Mouse (Mus musculus) embryo, embryonic 10.5 days (tissue): ENCODE measurements around the gene Ccdc177.
"Not testable (repeated sequence)": the region's sequence is repeated elsewhere in the genome, so short reads cannot be mapped to it uniquely, and the experiment has no call there.

Source experiments
- DNase-seq: peaks from one replicate; pipeline ENCODE4 v3.0.0-alpha.2; 2015; ENCODE audit warnings: low spot score

Ccdc177 gene

DNA sequence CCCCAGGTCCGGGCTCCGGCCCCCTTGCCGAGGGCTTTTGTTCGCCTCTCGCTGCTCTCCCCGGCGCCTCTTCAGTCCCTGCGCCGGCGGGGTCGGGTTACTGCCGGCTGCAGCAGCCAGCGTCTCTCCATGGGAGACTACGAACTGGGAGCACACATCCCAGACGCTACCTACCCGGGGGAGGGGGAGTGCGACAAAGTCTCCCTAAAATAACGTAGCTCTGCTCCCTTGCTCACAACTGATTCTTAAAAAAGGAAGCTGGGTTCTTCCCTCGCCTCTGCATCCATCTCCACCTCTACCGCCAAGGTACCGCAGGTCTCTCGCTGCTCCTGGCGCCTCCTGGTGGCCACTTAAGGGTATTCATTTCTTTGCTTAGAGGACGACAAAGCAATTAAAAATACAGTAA, at the start of gene Ccdc177:
Gene Ccdc177 (minus strand): TSS at position 292 of the 406 bp plus-strand sequence.
- peak; percentile 91 for DNase-seq

DNA sequence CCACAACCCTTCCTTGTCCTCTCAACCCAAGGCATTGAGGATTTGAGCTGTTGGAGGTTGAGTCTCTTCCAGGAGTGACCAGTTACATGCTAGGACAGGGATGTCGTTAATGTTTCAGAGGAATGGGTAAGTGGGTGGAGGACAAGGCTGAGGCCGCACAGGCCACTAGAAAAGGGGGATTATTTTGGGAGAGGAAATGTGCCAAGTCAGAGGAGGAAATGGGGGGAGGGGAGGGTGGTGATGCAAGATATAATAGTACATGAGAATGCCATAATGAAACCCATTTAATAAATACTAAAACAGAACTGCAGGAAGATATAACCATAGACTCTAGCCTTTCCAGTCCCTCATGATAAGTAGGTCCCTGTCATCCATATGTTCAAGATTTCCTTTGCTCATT, 49.5 kb upstream of the Ccdc177 start:
- no peak for DNase-seq

DNA sequence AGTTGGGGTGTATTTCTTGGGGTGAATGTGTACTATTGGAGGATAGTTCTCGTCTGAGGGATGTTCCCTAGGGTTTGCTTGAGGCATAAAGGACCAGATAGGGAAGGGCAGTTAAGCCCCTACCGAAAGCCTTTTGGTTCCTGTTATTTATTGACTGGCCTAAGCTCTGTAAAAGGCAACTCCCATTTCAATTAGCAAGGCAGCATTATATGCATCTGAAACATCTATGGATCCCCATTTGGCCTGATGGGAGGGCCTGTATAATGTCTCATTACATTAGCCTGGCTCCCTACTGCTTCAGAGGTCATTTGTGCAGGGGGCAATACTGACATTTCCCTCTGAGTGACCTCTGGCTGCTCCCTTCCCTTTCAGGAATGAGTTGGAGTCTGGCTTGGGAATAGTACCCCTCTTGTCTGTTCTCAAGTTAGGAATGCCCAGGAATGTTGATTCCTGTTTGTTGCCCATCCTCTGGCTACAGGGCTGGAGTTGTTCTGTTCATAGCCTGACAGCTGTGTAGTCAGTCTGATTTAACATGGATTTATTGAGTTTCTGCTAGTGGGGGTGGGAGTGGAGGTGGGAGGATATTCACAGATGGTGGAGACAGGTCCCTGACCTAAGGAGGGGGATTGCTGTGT, 47.1 kb upstream of the Ccdc177 start:
- peak; percentile 61 for DNase-seq

DNA sequence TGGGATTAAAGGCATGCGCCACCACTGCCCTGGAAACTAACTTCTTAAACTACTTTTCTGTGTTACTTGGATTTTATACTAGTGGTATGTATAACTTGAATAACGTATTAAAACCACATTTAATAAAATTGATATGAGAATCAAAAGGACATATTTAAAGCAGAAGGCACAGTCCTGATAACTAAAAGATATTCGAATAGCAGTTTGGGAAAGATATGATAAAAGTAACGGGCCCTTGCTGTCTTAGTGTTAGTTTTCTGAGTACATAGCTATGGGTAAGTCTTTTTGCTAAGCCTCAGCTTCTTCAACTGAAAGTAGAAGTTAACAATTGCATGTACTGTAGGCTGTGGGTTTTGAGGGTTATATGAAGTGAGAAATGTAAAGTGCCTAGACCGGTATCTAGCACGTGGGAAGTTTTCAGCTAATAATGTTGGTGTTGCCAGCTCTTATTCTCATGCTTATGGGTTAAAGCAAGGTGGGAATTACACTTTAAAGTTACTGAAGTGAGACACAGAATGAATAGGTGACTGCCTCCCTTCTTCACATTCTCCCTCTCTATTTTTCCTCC, 44.5 kb upstream of the Ccdc177 start:
- DNase-seq: no peak

DNA sequence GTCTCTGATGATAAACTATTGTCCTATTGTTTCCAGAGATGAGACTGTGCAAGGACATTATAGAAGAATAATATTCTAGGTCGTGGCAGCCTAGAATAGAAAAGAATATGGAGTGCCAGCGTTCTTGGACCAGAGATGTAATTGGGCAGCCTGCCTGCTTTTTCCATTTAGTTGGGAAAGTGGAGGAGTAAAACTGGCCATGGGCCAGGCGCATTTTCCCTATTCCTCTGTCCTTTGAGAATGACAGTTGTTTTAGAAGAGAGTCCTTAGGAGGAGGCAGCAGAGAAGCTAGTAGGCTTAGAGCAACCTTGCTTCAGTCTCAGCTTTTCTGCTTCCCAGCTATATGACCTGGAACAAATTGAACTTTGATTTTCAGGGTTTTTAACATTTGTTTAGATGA, 43.4 kb upstream of the Ccdc177 start:
- no peak for DNase-seq

DNA sequence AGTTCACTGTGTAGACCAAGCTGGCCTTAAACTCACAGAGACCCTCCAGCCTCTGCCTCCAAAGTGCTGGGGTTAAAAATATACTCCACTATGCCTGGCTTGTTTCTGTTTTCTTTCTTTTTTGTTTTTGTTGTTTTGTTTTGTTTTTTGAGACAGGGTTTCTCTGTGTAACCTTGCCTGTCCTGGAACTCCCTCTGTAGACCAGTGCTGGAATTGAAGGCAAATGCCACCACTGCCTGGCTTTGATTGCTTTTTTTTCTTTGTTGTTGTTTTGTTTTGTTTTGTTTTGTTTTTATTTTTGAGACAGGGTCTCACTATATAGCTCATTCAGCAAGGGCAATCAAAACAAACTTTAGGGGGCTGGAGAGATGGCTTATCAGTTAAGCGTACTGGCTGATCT, 41.0 kb upstream of the Ccdc177 start:
- no peak for DNase-seq

DNA sequence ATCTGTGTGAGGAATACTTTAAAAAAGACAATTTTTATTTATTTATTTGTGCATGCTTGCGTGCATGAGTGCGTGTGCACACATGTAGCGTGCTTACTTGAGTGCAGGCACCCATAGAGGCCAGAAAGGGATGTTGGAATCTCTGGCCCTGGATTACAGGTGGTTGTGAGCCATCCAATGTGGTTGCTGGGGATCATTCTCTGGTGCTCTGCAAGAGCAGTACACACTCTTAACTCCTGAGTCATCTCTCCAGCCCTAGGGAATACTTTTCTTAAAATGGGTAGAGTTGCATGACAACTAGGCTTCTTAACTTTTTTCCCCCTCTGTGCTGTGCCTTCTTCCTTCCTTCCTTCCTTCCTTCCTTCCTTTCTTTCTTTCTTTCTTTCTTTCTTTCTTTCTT, 39.7 kb upstream of the Ccdc177 start:
- no peak for DNase-seq

DNA sequence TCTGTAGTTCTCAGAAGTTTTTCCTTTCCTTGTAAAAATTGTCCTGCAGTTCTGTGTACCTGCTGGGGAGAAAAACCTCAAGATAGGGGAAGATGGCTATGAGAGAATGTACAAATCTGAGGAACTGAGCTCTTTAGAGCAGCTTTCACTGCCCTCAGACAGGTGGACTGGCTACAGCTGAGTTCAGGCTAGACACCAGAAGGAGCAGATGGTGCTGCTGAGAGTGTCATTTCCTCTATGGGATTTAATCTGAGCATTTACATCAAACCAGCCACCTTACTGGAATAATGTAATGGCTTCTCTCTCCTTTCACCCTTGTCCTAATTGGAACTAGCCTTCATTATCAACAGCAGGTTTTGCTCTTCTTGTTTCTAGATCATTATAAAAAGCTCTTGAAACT, 37.8 kb upstream of the Ccdc177 start:
- no peak for DNase-seq

DNA sequence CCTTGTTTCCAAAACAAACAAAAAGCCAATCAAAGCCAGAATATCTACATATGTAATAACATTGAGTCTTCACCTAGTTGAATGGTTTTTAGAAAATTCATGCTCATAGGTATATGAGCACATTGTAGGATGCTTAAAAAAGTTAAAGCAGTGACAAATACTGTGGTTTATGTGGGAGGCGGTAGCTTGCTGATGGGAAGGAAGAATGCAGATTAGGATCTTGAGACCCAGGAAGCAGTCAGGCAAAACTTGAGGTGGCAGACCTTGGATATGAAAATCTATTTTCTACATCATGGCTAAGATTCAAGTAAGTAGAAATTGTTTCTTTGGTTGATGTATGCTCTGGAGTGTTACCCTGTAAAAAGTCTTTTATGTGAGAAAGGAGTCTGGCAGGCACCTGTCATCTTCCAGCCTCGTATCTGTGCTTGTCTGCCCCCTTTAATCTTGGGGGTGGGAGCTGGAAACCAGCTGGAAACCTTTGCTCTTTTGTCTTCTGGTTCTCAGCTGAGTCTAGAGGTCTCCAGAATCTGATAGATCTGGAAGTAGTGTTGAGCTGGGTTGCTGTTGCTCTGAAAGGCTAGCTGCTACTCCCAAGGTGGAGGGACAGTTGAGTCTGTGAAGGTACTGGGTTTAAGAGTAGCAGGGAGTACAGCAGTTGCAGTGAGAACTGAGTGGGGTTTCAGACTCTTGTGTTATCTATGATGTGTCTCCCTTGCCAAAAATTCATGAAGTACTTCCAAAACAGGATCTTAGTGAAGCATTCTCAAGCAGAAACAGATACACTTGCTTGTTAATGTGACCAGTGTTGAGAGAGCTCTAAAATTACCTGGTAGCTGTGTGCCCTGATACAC, 34.7 kb upstream of the Ccdc177 start:
- DNase-seq: no peak

DNA sequence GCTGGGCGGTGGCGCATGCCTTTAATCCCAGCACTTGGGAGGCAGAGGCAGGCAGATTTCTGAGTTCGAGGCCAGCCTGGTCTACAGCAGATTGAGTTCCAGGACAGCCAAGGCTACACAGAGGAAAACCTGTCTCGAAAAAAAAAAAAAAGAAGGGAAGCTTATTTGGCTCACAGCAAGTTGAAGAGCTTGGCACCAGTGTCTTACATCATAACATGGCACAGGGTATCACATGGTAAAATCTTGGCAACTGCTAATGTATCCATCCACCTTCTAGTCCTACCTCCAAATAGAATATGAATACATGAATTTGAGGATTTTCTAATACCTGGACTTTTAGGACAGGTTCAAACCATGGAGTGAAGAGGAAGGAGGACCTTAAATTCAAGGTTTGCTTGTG, 34.0 kb upstream of the Ccdc177 start:
- no peak for DNase-seq

DNA sequence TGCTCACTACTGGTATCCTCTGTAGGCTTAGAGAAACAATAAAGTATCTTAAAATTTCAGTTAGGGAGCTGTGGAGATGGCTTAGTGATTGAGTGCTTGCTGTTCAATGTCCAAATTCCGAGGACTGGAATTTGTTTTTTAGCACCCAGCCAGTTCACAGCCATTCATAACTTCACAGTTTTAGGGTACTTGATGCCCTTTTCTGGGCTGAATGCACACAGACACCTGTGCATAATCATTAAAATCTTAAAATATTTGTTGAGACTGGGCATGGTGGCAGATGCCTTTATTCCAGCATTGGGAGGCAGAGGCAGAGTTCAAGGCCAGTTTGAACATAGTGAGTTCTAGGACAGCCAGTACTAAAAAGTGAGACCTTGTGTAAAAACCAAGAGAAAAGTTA, 33.0 kb upstream of the Ccdc177 start:
- no peak for DNase-seq

DNA sequence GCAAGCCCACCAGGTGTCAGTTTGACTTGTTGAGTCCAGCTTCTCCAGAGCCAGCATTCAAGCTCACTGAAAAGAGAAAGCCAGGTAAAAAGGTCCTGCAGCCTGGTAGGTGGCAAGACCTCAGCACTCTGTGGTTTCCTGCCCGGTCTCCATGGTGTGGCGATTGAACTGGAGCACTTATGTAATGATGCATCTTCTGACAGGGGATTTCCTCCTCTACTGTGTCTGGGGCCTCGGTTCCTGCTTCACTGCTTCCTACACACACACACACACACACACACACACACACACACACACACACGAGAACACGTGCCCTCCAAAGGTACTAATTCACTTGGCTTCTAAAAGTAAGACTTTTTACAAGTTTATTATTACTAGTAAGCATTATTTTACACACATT, 32.4 kb upstream of the Ccdc177 start:
- no peak for DNase-seq

DNA sequence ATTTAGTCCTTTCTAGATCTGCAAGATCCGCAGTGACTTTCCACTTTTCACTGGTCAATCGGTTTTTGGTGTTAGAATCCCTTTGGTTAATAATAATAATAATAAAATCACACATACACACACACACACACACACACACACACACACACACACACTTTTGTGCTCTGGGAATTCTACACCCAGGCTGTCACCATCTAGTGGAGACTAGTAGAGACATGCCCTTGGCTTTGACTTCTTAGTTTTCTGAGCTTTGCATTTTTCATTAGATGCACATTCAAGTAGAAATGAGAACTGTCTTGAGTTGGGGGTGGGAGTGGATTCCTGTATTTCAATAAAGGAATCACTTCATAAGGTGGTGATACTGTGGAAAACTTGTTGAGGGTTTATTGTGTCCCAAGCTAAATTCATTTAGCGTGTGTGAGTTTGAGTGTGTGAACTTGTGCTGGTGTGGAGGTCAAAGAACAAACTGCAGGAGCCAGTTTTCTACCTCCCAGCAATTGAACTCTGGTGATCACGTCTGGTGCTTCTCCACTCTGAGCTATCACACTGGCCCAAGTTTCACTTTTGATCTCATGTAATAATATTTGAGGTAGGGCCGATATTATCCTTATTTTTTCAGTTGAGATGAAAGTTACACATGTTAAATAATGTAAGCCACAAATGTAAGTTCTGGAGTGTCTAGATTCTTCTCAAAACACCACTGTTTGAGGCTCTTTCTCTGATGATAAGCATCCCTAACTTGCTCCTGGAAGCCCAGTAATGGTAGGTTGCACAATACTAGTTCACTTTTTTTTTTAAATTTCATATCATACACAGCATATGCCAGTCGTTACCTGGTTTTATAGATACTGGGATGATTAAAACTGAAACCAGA, 31.3 kb upstream of the Ccdc177 start:
- peak; percentile 65 for DNase-seq

DNA sequence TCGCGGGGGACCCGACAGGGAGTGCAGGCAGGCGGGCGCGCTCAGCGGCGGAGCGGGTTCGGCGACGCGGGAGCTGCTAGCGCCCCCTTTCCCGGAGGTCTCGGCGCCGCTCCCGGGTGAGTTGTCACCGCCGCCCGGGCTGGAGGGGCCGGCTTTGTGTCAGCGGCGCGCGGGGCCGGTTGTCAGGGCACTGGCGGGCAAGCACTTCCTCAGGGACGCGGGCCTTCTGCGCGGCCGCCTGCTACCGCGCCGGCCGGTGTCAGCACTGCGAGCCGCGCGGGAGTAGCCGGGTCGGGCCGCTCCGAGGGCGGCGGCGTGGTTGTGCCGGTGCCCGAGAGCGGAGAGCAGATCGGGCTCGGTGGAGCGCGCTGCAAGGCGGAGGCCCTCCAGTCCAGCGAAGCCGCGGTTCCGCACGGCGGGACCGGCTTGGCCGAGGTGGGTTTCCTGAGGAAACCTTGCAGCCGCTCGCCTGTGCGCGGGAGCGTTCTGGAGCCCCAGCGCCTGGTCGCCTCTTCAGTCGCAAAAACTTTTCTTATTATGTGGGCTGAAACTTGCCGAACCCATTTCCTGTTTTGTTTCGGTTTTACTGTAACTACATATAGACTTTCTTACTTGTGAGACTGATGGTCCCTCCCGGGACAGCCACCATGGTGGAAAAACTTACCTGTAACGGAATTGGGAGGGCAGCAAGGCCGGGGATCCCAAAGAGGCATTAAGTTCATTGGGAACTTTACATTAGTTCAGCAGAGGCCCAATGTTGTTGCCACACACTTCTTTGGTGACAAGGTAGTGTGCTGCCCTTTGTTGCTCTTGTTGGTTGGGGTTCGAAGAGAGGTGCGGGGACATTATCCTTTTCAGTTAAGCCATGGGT, 30.4 kb upstream of the Ccdc177 start:
- DNase-seq: peak; percentile 47

DNA sequence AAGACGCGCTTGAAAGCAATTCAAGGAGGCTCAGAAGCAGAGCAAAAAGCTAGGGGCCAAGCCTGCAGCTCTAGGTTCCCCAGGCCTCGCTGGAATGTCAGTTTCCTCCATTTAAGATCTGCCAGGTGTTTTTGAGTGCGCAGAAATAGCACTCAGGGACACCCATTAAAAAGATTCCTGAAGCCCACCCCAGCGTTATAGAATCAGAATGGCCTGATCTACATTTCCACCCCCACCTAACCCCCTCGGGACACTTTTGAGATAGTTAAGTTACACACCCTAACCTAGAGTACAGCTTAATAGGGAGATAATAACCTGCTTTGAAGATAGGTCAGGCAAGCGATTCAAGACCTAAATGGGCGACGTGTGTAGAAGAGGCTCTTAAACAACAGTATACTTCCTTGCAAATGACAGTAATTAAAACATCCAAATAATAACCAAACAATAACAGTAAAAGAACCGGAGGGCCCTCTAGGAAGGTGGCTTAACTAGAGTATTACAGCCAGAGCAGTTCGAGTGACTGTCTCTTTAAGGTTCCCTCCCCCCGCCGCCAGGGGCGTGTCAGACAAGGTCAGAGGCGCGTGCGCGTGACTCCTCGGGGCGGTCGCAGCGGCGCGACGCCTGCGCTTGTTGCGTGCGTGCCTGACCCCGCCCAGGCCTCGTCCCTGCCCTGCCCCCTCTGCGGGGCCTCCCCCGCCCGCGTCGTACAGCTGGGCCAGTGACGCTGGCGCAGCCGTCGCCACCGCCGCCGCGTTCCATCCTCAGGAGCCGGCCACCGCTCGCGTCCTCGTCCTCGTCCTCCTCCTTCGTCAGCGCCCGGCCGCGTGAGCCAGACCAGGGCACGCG, 29.6 kb upstream of the Ccdc177 start, which contains the start of gene Susd6:
Gene Susd6 (plus strand): TSS at position 662 of the 846 bp plus-strand sequence.
- DNase-seq: peak; percentile 99

DNA sequence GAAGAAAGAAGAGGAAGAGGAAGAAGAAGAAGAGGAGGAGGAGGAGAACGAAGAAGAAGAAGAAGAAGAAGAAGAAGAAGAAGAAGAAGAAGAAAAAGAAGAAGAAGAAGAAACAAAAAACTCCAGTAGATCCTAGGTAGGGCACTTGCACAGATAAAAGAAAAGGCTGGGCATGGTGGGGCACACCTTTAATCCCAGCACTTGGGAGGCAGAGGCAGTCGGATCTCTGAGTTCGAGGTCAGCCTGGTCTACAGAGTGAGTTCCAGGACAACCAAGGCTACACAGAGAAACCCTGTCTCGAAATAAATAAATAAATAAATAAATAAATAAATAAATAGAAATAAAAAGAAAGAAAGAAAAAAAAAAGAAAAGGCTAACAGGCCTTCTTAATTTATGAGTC, 28.8 kb upstream of the Ccdc177 start:
- not testable (repeated sequence) for DNase-seq

DNA sequence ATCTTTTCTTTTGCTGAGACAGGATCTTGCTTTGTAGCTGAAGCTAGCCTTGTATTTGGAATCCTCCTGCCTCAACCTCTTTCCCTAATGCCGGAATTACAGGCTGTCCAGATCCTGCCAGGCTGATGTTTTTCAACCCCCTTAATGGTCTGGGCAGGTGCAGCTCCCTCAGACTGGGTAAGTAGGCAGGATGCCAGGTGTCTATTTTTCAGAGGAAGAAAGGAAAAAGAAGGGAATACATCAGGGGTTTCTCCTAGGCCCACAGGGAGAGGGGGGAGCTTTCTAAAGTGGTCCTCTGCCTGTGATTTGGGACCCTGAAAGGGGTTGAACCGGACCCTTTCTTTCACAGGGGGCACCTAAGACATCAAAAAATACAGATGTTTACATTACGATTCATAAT, 27.7 kb upstream of the Ccdc177 start:
- DNase-seq: no peak

DNA sequence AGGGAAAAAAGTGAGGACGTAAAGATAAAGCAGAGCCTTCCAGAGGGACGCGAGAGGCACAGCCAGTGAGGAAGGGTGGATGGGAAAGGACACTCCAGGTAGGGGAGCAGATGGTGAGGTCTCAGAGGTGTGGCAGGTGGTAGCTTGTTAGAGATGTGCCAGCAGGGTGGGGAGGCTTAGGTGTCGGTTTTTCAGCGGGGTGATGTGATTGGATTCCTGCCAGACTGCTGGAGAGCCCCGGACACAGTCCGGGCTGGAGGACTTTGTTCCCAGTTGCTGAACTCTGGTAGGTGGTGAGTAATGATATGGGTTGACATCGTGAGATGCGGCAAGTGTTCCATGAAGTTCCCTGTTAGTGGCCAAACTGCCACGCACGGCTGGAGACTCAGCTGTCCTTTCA, 27.1 kb upstream of the Ccdc177 start:
- DNase-seq: no peak

DNA sequence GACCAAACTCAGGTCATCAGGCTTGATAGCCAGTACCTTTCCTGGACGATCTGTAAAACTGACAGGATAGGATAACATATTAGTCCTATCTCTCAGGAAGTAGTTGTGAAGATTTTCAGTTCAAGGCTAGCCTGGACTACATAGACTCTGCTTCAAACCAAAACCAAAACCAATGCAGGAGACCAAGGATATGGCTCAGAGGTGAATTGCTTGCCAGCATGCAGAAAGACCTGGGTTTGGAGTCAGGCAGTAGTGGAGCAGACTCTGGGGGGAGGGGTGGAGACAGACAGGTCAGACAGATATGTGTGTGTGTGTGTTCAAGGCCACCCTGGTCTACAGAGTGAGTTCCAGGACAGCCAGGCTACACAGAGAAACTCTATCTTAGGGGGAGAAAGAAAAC, 26.1 kb upstream of the Ccdc177 start:
- no peak for DNase-seq

DNA sequence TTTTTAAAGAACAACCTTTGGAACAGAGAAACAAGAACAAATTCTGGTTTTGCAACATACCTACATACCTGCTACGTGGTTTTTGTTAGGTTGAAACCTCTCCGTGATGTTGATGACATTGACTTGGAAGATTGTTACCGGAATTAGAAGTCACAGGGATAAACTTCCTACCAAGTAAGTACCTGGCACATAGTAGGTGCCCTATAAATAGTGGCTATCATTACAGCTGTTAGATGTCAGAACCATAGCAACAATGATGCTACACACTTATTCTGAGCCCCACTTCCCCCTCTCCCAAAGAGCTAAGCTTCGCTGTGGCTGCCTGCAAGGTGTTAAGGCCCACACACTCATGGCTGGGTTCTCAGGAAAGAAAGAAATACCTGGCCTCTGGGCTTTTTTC, 25.1 kb upstream of the Ccdc177 start:
- no peak for DNase-seq
